Mouse (Mus musculus) mature B cell (primary cell): ENCODE measurements around the gene H2-K1.
"Not testable (repeated sequence)": the region's sequence is repeated elsewhere in the genome, so short reads cannot be mapped to it uniquely, and the experiment has no call there.

Experiments
- in situ Hi-C: fragments of 300-500 bp; cut with MboI; formaldehyde crosslinking; loops from 2 replicates; pipeline ENCODE4 v1.14.3; 2019

The H2-K1 gene

DNA sequence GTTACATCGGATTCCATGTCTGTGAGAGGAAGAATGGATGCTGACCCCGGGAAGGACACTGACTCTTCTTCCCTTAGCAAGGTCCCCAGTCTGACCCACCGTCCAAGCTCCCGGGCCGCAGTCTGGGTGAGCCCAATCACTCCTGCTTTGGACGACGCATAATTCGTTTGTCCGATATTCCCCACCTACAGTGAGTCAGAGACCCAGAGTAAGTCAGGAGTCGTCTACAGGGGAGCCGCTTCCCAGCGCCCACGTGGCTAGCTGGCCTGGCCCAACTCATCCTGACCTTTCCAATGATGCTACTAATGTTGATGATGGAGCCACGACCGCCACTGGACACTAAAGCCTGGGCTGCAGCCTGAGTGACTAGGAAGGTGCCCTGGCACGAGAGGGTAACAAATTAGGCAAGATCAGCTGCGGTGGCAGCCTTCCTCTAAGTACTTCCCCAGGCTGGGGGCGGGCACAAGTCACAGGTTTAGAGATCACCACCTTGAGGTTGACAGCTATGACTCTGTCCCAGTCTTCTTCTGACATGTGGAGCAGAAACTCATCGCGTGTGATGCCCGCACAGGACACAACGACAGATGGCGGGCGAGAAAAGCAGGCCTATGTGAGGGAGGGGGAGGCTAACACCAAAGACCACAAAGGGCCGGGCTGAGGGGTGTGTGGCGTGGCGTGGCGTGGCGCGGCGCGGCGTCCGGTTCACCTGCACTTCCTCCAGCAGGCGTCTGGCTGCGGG, 26.9 kb upstream of the H2-K1 start:
- in situ Hi-C loops, result no loop called here

DNA sequence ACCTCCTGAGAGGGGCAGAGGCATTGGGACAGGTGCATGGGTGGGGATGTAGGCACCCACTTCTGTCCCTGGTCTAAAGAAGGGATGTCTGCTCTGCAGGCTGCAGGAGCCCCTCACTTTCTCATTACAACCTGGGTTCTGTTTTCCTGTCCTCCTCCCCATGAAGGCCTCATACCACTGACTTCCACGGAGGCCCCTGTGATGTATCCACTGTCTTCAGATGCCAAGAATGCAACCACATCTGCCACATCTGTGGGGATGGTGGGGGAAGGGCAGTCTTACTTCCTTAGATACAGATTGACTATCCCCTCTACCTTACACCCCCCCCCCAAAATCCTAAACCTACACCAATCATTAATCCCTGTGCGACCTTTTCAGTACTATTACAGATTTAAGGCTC, 26.1 kb upstream of the H2-K1 start:
- in situ Hi-C loops, result no loop called here

DNA sequence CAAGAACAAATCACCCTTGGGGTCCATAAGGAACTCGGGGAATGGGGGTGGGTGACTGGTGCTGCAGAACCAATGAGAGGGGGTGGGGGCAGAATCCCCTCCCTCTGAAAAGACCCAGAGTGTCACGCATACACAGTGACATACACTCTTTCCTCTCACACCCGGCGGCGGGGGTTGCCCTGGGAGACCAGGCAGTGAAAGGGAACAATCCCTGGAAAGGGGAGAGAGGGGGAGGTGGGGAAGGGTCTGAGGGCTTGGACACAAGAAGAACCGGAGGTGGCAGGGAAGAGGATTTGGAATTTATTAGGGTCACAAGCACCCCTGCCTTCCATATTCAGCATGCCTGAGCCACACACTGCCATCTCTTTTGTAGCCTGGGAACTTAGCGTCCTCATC, 25.6 kb upstream of the H2-K1 start:
- in situ Hi-C loops, result no loop called here

DNA sequence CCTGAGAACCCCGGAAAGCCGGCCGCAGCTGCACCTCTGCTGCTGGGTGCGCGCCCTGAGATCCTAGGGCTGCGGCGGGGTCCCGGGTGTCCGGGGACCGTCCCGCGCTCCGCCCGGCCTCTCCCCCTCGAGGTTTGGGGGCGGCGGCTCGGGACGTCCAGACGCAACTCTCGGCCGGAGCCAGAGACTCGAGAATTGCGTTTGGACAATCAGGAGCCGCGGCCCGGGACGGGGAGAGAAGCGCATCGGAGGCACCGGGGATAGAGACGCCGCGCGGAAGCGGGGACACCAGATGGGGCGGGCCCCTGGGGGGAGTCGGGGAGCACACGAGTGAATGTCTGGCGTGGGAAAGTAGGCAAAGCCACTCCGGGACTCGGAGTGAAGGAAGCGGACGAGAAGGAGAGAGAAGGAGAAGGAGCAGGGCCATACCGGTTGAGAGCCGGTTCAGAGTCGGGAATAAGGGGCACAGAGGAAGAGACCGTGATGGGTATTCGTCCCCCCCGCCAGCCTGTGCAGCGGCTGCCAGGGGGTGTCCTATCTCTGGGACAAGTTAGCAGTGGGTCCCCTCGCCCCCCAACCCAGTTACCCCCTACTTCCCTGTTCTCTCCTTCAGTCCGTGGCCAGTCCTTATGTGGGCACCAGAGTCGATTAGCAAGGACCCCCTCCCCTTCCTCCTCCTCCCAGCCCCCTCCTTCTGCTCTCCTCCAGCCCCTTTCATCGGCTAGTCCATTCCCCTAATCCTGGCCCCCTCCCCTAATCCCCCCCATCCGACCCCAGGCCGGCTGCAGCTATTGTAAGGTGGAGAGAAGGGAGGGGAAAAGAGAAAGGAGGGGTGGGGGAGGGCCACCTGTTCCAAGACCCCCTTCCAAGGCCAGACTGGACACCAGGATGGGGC, 25.0 kb upstream of the H2-K1 start:
- in situ Hi-C loops, result no loop called here

DNA sequence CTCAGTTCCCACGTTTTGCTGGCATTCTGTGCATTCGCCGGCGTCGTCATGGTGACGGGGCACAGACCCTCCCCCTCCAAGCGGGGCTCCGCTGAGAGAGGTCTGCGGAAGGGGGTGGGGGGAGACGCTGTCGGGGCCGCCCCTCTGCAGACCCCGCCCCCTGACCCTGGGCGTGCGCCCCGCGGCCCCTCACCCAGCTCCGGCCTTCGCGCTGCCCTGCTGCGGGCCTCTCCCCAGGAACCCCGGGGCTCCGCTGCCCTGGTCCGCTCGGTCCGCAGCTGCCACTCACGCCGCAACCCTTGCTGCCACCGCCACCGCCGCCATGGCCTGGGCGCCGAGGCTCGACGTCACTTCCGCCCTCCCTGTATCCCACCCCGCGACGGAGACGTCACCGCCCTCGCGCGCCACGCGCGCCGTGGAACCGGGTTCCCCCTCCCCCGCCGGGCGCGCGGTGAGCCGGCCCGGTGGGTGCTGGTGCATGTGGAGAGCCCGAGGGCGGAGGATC, 24.2 kb upstream of the H2-K1 start, which contains the start of gene Ring1:
Gene Ring1 (minus strand): TSS at position 364 of the 505 bp plus-strand sequence.
- in situ Hi-C loops, result no loop called here

DNA sequence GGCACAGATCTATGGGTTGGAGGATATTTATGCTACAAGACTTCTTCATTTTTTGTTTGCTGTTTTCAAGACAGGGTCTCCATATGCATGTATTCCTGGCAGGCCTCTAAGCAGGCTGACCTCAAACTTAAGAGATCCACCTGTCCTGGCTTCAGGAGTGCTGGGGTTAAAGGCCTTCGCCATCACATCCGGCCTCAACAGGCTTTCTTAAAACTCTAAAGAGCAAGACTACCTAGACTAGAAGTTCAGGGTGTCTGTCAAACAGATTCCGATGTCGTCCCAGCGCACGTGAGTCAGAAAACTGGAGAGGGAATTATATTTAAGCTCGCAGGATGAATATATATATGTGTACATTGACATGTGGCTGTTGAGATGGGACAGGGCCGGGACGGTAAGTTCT, 23.5 kb upstream of the H2-K1 start:
- in situ Hi-C loops, result no loop called here

DNA sequence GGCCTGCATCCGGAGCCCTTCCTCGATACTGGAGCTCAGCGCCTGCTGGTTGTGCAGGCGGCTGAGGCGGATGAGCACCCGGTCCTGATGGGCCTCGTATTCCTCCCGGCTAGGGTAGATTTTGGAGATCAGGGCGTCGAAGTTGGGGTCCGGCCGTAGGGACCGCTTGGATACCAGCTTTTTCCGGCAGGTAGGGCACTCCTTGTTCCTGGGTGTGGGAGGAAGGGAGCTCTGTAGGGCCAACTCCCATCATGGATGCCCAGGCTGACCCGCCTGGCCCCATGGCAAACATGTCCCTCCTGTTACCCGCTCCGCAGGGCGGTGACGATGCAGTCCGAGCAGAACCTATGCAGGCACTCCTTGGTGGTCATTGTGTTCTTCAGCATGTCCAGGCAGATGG, 22.8 kb upstream of the H2-K1 start:
- in situ Hi-C loops, result no loop called here

DNA sequence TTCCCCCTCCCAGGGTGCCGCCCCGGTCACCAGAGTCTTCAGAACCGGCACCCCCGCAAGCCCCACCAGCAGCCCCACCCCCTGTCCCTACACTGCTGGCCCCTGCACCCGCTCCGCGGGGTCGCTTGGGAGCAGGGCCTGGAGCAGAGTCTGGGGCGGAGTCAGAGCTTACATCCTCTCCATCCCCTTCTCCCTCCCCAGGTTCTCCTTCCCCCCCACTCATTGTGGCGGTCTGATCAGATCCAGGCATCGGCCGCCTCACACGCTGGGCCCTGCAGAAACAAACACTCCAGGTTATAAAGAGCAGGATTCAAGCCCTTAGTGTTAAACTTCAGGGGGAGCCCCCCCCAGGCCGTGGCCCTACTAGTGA, 22.3 kb upstream of the H2-K1 start:
- in situ Hi-C loops, result no loop called here

DNA sequence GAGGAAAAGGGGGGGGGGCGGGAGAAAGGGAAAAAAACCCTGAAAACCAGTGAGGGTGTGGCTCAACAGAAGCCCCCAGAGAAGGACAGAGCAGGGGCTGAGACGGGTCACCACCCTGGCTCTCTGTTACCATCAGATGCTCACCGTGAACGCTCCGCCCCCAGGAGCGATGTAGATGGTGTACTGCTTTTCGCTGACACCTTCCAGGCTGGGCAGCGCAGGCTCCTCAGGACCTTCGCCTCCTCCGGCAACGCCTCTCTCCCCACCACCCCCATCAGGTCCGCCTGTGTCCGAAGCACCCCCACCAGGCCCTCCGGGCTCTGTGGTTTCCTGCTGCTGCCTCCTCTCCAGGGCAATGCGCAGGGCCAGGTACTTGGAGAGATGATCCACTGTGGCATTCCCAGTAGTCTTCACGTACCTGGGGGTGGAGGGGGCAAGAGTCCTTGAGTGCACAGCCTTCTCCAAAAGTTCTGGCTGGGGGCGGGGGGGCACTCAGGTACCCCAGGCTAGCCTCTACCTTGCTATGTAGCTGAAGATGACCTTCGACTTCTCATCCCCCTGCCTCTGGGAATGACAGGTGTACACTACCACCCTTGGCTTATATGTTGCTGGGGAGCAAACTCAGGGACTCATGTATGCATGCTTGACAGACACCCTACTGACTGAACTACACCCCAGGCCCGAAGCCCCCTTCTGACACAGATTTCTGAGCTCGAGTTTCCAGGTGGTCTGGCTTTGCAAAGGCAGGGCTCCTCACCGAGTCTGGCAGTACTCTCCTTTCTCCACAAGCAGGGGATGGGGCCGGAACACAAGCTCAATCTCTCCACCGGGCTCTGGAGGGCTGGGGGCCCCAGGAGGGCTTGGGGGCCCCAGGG, 21.6 kb upstream of the H2-K1 start:
- in situ Hi-C loops, result no loop called here

DNA sequence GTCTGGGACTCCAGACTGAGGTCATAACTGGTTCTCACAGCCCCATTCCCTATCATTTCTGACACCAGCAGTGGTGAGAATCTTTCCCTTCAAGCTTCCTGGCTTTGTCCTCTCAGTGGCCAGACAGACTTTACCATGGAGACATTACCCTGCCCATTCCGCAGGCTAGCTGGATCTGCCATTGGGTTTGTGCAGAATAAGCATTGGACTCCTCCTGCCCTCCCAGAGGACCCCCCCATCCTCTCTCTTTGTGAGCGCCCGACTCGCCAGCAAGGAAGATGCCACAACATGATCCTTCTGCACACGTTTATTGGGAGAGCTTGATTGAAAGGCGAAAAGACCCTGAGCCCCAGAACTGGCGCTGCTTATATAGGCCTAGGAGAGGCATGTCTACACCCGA, 13.3 kb upstream of the H2-K1 start:
- in situ Hi-C loops, result no loop called here

DNA sequence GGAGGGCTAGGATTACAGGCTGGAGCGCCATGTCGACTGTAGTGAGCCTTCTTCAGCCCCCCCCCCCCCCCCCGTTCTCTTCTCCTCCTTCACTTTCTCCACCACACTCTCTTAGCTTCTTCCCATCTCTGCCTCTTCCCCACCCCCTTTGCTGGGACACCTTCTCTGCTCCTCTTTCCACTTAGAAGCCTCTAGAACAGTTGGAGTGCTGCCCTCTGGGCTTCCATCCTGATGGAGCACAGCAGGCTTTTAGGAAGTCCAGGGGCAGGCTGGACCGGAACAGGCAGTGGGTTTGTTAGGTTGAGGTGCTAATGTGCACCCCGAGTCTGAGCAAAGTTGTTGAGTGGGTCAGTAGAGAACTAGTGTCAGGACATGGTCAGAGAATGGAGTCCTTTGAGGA, 10.0 kb upstream of the H2-K1 start:
- in situ Hi-C loops, result no loop called here

DNA sequence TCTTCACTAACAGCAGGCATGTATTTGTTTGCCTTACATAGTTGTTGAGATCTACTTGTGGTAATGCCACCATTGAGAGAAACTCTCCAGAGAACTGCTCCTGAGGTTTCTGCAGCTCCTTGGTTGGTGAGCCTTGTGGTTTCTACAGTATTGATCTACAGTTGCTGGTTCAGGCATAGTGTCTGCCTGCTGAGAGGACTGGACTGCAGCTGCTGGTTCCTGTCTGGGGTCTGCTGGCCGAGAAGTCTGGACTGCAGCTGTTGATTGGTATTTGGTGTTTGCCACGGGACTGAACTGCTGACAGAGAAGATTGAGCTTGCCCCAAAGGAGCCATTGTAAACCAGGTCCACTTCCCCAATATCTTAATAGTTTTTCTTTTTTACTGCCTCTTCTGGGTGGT, 6.4 kb upstream of the H2-K1 start:
- in situ Hi-C loops, result no loop called here

DNA sequence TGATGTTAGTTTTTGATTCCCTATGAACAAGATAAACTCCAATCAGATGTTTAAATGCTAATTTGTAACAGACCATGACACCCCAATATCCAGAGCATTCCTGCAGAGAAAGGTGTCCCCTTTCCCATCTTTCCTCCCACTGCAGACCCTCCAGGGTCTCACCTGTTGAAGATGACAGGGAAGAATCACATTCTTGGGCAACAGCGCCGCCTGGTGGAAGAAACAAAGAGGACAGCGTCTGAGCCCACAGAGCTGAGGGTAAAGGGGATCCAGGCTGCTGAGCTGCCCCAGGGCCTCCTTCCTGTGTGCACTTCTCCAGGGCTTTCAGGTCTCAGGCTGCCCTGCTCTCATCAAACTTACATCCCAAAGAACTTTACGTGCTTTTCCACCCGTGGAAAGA, 3.3 kb upstream of the H2-K1 start:
- in situ Hi-C loops, result no loop called here

DNA sequence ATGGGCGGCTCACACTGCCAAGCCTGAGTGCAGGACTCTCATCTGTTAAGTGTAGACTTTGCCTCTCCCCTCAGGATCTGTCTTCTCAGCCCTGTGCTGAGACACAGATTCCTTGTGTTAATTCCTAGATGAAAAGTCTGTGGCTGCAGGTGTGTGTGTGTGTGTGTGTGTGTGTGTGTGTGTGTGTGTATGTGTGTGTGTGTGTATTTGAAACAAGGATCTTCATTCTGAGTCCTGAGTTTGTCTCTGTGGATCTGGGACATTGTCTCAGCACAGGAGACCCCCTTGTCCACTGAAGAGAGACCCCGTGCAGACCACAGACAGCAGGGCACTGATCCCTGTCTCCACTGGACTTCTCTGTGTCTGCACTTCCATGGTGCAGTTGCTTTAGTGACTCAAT, 649 bp upstream of the H2-K1 start:
- in situ Hi-C loops, result not testable (repeated sequence)

DNA sequence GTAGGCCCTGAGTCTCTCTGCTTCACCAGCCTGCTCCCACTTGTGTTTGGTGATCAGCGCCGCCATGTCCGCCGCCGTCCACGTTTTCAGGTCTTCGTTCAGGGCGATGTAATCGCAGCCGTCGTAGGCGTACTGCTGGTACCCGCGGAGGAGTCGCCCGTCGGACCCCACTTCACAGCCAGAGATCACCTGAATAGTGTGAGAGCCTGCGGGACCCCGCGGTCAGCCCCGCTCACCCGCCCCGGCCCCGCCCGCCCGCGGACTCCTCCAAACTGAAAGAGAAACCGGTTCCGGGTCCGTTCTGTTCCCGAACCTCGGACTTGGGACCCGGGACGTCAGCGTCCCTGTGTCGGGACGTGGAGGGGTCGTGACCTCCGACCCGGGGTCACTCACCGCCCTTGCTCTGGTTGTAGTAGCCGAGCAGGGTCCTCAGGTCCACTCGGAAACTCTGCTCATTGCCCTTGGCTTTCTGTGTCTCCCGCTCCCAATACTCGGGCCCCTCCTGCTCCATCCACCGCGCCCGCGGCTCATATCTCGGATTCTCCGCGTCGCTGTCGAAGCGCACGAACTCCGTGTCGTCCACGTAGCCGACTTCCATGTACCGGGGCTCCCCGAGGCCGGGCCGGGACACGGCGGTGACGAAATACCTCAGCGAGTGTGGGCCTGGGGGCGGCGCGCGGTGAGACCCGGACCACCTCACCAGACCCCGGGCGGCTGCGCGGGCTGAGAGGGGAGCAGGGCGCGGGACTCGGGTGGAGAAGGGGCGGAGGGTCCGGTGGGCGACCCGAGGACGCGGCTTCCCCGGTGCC, 602 bp downstream of the H2-K1 start:
- in situ Hi-C loops, result no loop called here

DNA sequence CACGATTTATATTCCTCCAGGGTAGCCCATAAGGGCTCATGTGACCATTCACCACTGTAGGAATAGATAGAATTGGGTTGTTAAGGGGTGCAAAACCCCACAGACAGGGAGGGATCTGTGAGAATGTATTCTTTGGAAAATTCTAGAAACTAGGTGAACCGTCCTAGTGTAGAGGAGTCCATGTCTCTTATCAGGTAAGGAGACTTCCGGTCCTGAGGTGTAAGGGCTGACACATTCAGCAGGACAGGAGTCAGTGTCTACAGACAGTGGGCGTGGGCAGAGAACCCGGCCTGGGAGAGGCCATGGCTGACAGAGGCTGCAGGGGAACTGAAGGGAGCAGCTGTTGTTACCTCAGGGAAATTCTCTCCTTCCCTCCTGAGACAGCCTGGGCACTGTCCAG, 1.4 kb downstream of the H2-K1 start:
- in situ Hi-C loops, result not testable (repeated sequence)

DNA sequence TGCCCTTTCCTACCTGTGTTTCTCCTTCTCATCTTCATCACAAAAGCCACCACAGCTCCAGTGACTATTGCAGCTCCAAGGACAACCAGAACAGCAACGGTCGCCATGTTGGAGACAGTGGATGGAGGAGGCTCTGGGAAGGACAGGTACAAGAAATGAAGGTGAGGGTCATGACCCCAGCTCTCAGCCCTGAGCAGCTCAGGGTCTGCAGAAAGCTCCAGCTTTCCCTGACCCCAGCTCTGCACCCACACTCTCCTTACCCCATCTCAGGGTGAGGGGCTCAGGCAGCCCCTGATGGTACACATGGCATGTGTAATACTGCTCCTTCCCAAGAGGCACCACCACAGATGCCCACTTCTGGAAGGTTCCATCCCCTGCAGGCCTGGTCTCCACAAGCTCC, 3.1 kb downstream of the H2-K1 start:
- in situ Hi-C loops, result not testable (repeated sequence)

DNA sequence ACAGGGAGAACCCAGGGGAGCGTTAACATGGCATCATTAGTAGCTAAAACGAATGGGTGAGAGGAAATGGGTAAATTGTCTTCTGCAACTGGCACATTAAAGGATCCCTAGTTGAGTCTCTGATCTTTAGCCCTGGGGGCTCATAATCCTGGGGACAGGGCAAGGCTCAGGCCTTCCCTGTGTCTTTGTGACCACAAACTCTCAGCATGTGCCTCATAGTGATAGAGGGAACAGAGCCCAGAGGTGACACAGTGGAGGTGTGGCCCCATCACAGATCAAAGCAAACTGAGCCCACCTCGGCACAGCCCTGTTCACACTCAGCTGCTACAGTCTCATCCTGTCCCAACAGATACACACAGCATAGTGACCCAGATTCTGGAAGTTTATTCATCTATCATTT, 4.5 kb downstream of the H2-K1 start:
- in situ Hi-C loops, result no loop called here

DNA sequence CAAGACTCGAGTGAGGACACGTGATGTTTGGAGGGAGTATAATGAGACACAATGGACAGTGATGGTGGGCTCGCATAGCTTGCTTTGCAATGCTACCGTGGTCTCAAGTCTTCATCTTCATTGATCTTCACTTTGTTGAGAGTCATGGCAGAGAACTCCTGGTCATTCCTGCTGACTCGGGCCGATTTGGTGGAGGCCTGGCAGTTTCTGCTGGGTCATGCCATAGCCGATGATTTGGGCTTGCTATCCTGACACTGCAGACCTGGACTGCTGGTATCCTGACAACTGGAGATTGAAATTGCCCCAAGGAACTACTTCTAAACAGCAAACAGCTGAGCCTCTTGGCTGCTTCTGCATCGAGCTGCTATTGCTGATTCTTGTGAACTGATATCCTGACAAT, 5.2 kb downstream of the H2-K1 start:
- in situ Hi-C loops, result no loop called here

DNA sequence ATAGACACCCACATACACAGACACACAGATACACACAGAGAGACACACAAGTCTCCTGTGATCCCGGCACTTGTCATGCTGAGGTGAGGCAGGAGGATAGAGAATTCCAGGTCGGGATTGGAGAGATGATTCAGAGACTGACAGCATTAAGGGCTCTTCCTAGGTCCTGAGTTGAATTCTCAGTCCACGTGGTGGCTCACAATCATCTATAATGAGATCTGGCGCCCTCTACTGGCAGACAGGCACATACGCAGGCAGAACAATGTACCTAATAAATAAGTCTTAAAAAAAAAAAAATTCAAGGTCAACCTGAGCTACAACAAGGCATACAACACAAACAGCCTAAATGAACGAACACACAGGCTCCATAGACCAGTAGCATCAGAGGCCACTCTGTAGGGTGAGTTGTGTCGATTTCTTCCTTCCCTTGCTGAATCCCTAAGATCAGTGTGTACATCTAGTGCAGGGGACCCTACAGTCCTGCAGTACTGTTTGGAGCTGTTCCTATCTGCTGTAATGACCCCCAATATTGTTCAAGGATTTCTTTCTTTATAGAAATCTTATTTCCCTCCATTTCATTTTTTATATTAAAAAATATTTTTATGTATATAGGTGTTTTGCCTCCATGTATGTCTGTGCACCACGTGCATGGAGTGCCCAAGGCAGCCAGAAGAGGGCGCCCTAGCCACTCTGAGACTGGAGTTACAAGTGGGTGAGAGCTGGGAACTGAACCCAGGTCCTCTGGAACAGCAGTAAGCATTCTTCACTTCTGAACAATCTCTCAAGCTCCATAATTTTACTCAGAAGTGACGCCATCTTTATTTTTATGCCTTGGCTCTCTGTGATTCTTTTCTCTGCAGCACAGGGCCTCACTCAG, 8.1 kb downstream of the H2-K1 start:
- in situ Hi-C loops, result no loop called here
